Mouse (Mus musculus): ENCODE data around the gene Tmem54.
A peak's percentile ranks its signal among the peaks of the same experiment; 100 is the strongest.

Tmem54 gene

GRCm38 (mm10) chr4:129129387-129129786, 24.0 kb downstream of the Tmem54 start:
- no peak for DNase-seq (ENCODE audit: low spot score in 2 of 2)

GRCm38 (mm10) chr4:129130149-129130548, 24.8 kb downstream of the Tmem54 start:
- no peak for DNase-seq (ENCODE audit: low spot score in 2 of 2)

GRCm38 (mm10) chr4:129130755-129131303, 25.5 kb downstream of the Tmem54 start:
- no peak for DNase-seq (ENCODE audit: low spot score in 2 of 2)

- DNase-seq (ENCODE audit: low spot score in 2 of 2): no peak
These were observed 29.6 kb downstream of the Tmem54 start for GRCm38 (mm10) chr4:129134799-129135585.

- no peak for DNase-seq (ENCODE audit: low spot score in 2 of 2)
These were observed 30.3 kb downstream of the Tmem54 start for GRCm38 (mm10) chr4:129135637-129136036.

- DNase-seq (ENCODE audit: low spot score in 2 of 2): no peak
These were observed 30.8 kb downstream of the Tmem54 start for GRCm38 (mm10) chr4:129136189-129136578.

GRCm38 (mm10) chr4:129136579-129137391, 31.4 kb downstream of the Tmem54 start, which contains the start of gene Fndc5:
Fndc5 (plus strand) TSS chr4:129136999.
- no peak for DNase-seq (ENCODE audit: low spot score in 2 of 2)

- no peak for DNase-seq (ENCODE audit: low spot score in 2 of 2)
These were observed 32.3 kb downstream of the Tmem54 start for GRCm38 (mm10) chr4:129137392-129138321.

GRCm38 (mm10) chr4:129139642-129140041, 34.3 kb downstream of the Tmem54 start:
- DNase-seq (ENCODE audit: low spot score in 2 of 2): no peak

- no peak for DNase-seq (ENCODE audit: low spot score in 2 of 2)
These were observed 35.5 kb downstream of the Tmem54 start for GRCm38 (mm10) chr4:129140808-129141207.

- no peak for DNase-seq (ENCODE audit: low spot score in 2 of 2)
These were observed 36.5 kb downstream of the Tmem54 start for GRCm38 (mm10) chr4:129141560-129142438.

GRCm38 (mm10) chr4:129142439-129143045, 37.2 kb downstream of the Tmem54 start:
- no peak for DNase-seq (ENCODE audit: low spot score in 2 of 2)

GRCm38 (mm10) chr4:129143509-129143908, 38.2 kb downstream of the Tmem54 start:
- DNase-seq (ENCODE audit: low spot score in 2 of 2): no peak

- no peak for DNase-seq (ENCODE audit: low spot score in 2 of 2)
These were observed 39.3 kb downstream of the Tmem54 start for GRCm38 (mm10) chr4:129144401-129145367.

GRCm38 (mm10) chr4:129145411-129145810, 40.1 kb downstream of the Tmem54 start:
- no peak for DNase-seq (ENCODE audit: low spot score in 2 of 2)

GRCm38 (mm10) chr4:129145943-129146342, 40.6 kb downstream of the Tmem54 start:
- no peak for DNase-seq (ENCODE audit: low spot score in 2 of 2)

GRCm38 (mm10) chr4:129146392-129146791, 41.0 kb downstream of the Tmem54 start:
- DNase-seq (ENCODE audit: low spot score in 2 of 2): no peak

- peak in 1 of 2 experiments; percentile 24 for DNase-seq (ENCODE audit: low spot score in 2 of 2)
These were observed 42.3 kb downstream of the Tmem54 start for GRCm38 (mm10) chr4:129147552-129148103.

Data from urinary bladder, adult 18-20 months (tissue).